Mouse (Mus musculus) T-helper 2 cell (primary cell): ENCODE results near the gene Lrrk1.

Experiments used
- in situ Hi-C: fragments of 300-600 bp; cut with MboI, MseI; formaldehyde crosslinking; loops from one replicate; pipeline ENCODE4 v1.15.1; 2025; ENCODE audit warnings: high pct_unique_total_duplicates

Lrrk1 gene

GRCm38 (mm10) chr7:66254993-66255392, 133.2 kb downstream of the Lrrk1 start:
- in situ Hi-C loops: no loop called here

- in situ Hi-C loops: no loop called here
Measured at GRCm38 (mm10) chr7:66253975-66254651, 134.0 kb downstream of the Lrrk1 start.

DNA sequence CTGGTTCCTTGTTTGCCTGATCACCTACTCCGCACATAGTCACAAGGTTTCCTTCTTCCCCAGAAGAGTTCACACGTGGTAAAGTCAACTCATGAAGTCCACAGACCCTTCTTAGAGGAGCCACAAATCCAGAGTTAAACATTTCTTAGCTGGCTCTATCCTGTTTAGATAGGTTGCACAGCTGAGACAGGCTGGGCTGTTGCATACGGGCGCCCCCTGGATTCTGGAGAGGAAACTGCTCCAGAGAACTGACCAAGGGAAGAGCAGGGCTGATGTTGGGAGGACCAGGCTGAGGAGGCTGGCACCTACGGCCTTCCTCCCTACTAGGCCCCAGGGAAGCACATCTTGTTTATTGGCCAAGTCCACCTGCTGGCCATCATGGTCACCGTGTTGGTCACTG, 138.1 kb downstream of the Lrrk1 start:
- in situ Hi-C loops: no loop called here

DNA sequence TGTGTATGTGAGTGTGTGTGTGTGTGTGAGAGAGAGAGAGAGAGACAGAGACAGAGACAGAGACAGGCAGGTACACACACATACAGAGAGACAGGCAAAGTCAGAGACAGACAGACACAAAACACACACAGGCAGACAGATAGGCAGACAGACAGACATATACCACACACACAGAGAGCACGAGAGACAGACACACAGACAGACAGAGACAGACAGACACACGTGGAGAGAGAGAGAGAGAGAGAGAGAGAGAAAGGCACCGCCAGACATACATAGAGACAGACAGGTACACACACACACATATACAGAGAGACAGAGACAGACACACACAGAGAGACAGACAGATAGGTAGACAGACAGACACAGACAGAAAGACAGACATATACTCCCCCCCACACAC, 138.7 kb downstream of the Lrrk1 start:
- in situ Hi-C loops: loop anchor here (5.0 kb wide), 1 partner anchor 147 kb away; no protein-coding TSS in a partner anchor

DNA sequence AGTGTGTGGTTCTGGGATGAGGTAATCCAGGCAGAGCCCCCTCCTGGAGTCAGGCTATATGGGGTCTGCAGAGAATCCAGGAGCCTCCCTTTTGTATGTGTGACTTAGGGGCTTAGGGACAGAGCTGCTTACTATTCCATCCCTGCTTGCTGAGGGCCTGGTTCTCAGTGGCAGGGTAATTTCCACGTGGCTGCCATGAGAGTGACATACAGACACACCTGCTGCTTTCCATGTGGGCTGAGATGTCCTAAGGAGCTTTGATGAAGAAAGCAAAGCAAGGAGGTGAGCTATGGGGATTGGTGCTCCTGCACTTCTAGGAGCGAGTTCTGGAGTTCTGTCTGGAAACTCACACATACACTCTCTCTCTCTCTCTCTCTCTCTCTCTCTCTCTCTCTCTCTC, 139.1 kb downstream of the Lrrk1 start:
- in situ Hi-C loops: loop anchor here (5.0 kb wide), 1 partner anchor 147 kb away; no protein-coding TSS in a partner anchor

- in situ Hi-C loops: loop anchor here (5.0 kb wide), 1 partner anchor 146 kb away; no protein-coding TSS in a partner anchor
Measured at GRCm38 (mm10) chr7:66248270-66248669, 139.9 kb downstream of the Lrrk1 start.

- in situ Hi-C loops: loop anchor here (5.0 kb wide), 1 partner anchor 145 kb away; no protein-coding TSS in a partner anchor
Measured at GRCm38 (mm10) chr7:66247274-66248021, 140.7 kb downstream of the Lrrk1 start.

GRCm38 (mm10) chr7:66246716-66247235, 141.4 kb downstream of the Lrrk1 start:
- in situ Hi-C loops: loop anchor here (5.0 kb wide), 1 partner anchor 144 kb away; no protein-coding TSS in a partner anchor

DNA sequence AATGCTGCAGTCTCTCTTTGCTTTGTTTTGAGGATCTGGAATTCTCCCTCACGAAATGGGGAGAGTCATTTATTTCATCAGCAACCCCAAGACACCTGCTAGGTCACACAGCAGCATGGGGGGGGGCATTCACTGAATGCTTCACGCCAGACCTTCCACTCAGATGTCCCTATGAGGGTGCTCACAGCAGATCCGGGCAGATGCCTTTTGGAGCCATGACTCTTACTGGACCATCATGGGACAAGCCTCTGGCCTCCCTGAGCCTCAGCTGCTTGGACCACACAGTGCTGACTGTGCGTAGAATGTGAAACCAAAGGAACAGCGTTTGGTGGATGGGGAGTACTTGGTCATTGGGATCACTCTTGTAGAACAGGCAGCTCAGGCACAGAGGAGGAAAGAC, 142.5 kb downstream of the Lrrk1 start:
- in situ Hi-C loops: loop anchor here (5.0 kb wide), 1 partner anchor 143 kb away; no protein-coding TSS in a partner anchor

- in situ Hi-C loops: loop anchor here (5.0 kb wide), 1 partner anchor 62 kb away; no protein-coding TSS in a partner anchor
Measured at GRCm38 (mm10) chr7:66243766-66244325, 144.3 kb downstream of the Lrrk1 start.

- in situ Hi-C loops: loop anchor here (5.0 kb wide), 1 partner anchor 60 kb away; no protein-coding TSS in a partner anchor
Measured at GRCm38 (mm10) chr7:66241855-66242412, 146.2 kb downstream of the Lrrk1 start.

DNA sequence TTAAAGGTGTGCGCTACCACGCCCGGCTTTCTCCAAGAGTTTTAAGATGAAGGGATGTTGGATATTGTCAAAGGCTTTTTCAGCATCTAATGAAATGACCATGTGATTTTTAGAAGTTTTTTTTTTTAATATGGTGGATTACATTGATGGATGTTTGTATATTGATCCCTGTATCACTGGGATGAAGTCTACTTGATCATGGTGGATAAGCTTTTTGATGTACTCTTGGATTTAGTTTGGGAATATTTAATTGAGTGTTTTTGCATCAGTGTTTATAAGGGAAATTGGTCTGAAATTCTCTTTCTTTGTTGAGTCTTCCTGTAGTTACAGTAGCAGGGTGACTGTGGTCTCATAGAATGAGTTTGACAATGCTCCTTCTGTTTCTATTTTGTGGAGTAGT, 150.0 kb downstream of the Lrrk1 start:
- in situ Hi-C loops: no loop called here

GRCm38 (mm10) chr7:66233947-66234516, 154.1 kb downstream of the Lrrk1 start:
- in situ Hi-C loops: no loop called here

GRCm38 (mm10) chr7:66233141-66233946, 154.8 kb downstream of the Lrrk1 start:
- in situ Hi-C loops: no loop called here

DNA sequence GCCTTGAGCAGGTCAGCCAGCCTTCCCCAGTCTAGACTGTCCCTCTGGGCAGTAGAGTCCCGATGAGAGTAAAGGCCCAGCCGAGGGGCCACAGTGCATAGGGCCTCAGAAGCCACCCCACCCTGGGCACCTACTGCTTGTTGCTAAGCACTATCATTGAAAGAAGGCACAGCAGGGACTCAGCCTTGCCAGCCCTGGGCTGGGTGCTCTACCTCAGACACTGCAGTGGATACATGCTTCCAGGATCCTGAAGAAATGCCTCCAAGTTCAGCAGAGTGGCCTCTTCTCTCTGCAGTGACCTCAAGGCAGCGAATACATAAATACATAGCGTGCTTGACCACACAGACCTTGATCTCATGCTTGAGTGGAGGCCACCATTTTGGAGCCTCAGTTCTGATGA, 156.3 kb downstream of the Lrrk1 start:
- in situ Hi-C loops: no loop called here

GRCm38 (mm10) chr7:66230638-66231550, 157.3 kb downstream of the Lrrk1 start:
- in situ Hi-C loops: no loop called here

DNA sequence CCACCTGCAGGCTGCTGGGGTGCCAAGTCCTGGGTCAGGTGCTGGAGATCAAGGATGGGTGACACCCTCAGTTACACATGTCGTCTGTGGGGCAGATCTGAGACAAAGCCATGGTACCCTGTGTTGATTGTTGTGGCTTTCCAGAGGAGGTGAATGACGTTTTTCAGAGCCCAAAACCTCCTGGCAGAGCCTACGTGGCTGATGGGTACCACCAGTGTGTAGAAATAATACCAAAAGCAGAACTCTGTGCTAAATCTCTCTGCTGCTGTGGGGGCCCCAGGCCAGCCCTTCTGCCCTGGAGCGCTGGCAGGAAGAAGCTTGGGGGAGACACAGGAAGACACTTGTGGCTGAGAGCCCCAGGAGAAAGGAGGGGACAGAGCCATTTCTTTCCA, 157.9 kb downstream of the Lrrk1 start:
- in situ Hi-C loops: no loop called here

DNA sequence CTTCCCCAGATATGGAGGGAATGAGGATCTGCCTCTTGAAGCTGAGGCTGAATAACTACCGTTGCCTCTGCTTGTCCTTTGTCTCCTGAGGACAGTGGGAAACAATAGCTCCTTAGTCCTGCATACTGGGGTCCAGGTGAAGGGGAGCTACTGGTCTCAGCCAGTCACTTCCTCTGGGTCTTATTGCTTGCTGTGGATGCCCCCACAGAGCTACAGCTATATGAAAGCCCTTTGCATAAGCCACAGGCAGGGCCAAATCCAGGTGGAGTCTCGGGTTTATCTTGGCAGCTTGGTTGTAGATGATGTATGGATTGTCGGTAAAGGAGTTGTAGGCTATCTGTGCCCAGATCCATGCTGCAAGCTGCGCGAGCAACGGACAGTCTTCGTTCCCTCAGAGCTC, 158.7 kb downstream of the Lrrk1 start:
- in situ Hi-C loops: no loop called here

GRCm38 (mm10) chr7:66228610-66228920, 159.6 kb downstream of the Lrrk1 start:
- in situ Hi-C loops: no loop called here
